Mouse (Mus musculus): ENCODE measurements at regions not wholly inside any gene's neighbourhood (a gene's known extent, or its start where the extent isn't known, plus 50 kb on each side); places are given as distances from the start of the nearest gene placed in this dataset.

- DNase-seq (ENCODE audit: low read depth, low spot score) = no peak
Observed at GRCm38 (mm10) chr12:51018185-51018584, 329.7 kb upstream of the G2e3 start.

- DNase-seq (ENCODE audit: low read depth, low spot score) = no peak
Observed at GRCm38 (mm10) chr12:51016081-51016480, 331.8 kb upstream of the G2e3 start.

- no peak for DNase-seq (ENCODE audit: low read depth, low spot score)
Observed at GRCm38 (mm10) chr12:51009644-51010043, 338.2 kb upstream of the G2e3 start.

GRCm38 (mm10) chr12:51001722-51002592 is 345.9 kb upstream of the G2e3 start:
- no peak for DNase-seq (ENCODE audit: low read depth, low spot score)

GRCm38 (mm10) chr12:51001096-51001495 is 346.8 kb upstream of the G2e3 start:
- DNase-seq (ENCODE audit: low read depth, low spot score) = no peak

GRCm38 (mm10) chr12:51000281-51001075 is 347.4 kb upstream of the G2e3 start:
- DNase-seq (ENCODE audit: low read depth, low spot score) = no peak

- DNase-seq (ENCODE audit: low read depth, low spot score) = peak; percentile 16
Observed at GRCm38 (mm10) chr12:50999295-51000237, 348.3 kb upstream of the G2e3 start.

GRCm38 (mm10) chr12:50995664-50996063 is 346.8 kb upstream of the Prkd1 start:
- DNase-seq (ENCODE audit: low read depth, low spot score) = no peak

- DNase-seq (ENCODE audit: low read depth, low spot score) = no peak
Observed at GRCm38 (mm10) chr12:50989561-50990325, 340.8 kb upstream of the Prkd1 start.

- no peak for DNase-seq (ENCODE audit: low read depth, low spot score)
Observed at GRCm38 (mm10) chr12:50981318-50981717, 332.4 kb upstream of the Prkd1 start.

- DNase-seq (ENCODE audit: low read depth, low spot score) = no peak
Observed at GRCm38 (mm10) chr12:50980800-50981199, 331.9 kb upstream of the Prkd1 start.

GRCm38 (mm10) chr12:50970759-50971122 is 321.8 kb upstream of the Prkd1 start:
- no peak for DNase-seq (ENCODE audit: low read depth, low spot score)

GRCm38 (mm10) chr12:50969887-50970758 is 321.2 kb upstream of the Prkd1 start:
- no peak for DNase-seq (ENCODE audit: low read depth, low spot score)

GRCm38 (mm10) chr12:50969402-50969801 is 320.5 kb upstream of the Prkd1 start:
- no peak for DNase-seq (ENCODE audit: low read depth, low spot score)

GRCm38 (mm10) chr12:50967168-50967810 is 318.4 kb upstream of the Prkd1 start:
- DNase-seq (ENCODE audit: low read depth, low spot score) = no peak

- DNase-seq (ENCODE audit: low read depth, low spot score) = no peak
Observed at GRCm38 (mm10) chr12:50953971-50954370, 305.1 kb upstream of the Prkd1 start.

GRCm38 (mm10) chr12:50947035-50947434 is 298.1 kb upstream of the Prkd1 start:
- DNase-seq (ENCODE audit: low read depth, low spot score) = no peak

- peak; percentile 52 for DNase-seq (ENCODE audit: low read depth, low spot score)
Observed at GRCm38 (mm10) chr12:50943741-50944521, 295.0 kb upstream of the Prkd1 start.

GRCm38 (mm10) chr12:50943340-50943739 is 294.4 kb upstream of the Prkd1 start:
- no peak for DNase-seq (ENCODE audit: low read depth, low spot score)

All from retina, adult 2 months (tissue).